Mouse (Mus musculus) layer of hippocampus, adult 8-10 months (tissue): ENCODE measurements at regions not wholly inside any gene's neighbourhood (a gene's known extent, or its start where the extent isn't known, plus 50 kb on each side); places are given as distances from the start of the nearest gene placed in this dataset.
A peak's percentile ranks its signal among the peaks of the same experiment; 100 is the strongest.

Source experiments
- DNase-seq, 2 experiments: peaks; one replicate each; pipeline ENCODE4 v3.0.0; 2022; ENCODE audit warnings: low spot score in 2 of 2

DNA sequence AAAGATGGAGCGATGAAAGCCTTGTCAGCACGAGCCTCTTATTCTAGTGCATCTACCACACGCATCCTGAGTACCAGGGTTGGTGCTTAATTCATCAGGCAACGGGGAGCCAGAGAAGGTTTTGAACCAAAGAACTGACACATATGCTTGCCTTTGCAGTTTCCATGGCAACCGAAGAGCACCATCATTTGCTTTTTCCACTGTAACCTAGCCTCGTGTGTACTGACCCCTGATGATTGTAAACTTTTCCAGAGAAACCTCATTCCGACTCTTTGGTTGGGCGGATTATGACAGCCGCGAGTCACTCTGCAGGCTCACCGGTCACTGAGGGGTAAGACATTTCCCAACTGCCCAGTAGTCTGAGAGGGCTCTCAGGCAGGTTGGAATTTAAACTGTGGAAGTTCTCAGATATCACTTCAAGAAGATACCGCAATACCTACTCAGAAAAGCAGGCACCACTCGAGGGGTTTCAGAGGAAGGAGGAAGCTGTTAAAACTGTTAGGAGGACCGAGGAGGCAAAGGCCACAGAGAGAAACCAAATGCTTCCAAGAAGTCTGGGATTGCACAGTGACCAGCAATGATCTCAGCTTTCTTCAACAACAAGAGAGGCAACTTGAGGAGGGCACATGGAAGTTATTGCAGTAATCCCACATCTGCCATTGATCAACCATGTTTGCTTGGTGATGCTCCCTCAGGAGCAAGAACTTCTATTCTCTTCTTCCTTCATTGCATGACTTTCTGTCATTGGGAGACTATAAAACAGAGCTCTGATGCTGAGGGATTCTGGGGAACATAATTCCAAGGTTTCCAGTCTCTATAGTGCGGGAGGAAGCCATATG, 117.8 kb downstream of the Cartpt start:
- DNase-seq, result no peak

DNA sequence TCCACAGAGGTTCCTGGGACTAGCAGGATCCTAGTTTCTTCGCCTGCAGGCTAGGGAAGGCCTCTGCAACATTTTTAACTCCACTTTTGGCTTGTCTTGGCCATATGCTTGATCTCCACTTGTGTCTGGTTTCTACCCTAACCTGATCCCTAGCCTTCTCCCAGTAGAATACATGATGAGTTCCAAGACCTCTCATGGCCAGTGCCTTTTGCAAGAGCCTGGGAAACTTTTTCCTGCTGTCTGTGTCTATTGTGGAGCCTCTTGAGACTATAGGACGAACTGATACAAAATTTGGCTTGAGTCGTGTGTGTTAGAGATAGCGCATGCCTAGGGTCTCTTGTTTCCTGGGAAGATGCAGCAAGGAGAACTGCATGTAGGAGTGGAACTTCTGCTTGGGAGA, 119.3 kb downstream of the Cartpt start:
- no peak for DNase-seq

DNA sequence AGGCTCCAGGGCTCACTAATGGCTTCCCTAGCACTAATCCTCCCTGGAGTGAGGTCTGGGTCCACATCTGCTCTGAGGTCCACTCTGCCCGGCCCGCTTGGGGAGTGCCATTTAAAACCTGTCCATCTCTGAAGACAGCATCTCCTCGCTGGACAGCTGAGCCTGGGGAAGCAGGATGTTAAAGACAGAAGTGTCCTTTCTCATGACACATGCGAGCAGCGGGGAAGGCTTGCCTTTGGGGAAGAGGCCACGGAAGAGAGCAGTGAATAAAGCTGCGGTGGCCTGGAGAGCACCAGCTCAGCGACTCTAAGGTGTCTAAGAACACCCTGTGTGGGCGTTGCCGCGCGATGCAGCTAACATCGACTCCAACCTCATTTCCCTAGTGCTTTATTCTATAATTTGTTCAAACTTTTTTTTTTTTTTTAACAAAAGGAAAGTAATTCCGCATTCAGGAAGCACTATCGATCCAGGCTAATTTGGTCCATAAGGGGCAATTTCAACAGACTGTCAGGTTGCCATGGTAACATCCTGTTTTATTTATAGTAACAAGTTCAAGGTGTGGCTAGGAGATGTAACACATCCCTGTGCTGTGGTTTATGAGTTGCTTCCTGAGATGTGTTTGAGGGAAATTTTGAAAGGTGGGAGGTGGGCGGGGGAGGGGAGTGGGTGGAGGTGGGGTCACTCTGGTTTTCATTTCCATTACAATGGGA, 120.0 kb downstream of the Cartpt start:
- no peak for DNase-seq

DNA sequence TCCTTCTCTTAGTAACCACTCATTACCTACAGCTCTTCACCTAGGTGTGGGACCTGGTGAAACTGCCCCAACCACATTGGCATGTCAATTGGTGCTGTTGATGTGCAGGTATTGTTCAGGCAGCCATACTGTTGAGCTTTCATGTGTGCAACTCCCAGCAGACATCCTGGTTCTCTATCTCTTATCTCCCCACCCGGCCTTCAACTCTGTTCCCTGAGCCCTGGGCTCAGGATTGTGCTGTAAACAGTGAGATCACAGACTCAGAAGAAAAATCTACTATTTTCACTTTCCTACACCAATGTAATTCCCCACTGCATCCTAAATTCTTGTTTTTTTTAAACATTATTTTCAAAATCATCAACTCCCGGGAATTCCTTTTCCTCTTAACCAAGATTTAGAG, 122.1 kb downstream of the Cartpt start:
- DNase-seq, result no peak

DNA sequence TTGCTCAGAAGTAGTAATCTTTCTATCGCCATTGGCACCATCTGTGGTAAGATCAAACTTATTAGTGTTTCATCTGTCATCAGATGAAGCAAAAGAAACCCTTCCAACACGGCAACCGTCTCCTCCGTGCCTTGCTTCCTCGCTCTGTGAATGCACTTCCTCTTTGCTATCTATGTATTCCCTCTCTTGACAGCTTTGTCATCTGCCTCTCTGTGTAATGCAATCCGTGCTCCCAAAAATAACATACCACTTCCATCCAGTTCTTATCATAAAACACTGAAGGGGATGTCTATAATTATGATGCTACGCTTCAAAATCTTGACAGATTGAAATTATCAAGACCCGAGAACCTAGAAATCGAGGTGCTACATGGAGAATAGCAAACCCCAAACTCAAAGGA, 123.2 kb downstream of the Cartpt start:
- no peak for DNase-seq

DNA sequence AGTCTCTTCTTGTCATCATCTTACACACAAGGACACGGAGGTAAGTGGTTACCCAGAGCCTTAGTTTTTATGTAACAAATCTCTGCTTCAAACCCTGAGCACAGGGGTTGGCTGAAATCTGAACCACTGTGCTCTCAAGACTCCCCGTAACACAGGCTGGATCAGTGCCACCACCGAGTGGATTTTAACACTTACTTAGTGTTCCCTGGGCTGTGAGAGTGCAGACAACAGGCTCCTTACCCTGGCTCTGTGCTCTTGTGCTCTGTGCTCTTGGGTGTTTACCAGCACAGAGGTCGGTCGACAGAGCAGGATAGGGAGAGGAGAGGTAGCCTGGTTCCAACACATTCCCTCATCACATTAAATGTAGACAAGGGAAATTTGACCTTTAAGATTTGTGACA, 134.9 kb downstream of the Cartpt start:
- no peak for DNase-seq

DNA sequence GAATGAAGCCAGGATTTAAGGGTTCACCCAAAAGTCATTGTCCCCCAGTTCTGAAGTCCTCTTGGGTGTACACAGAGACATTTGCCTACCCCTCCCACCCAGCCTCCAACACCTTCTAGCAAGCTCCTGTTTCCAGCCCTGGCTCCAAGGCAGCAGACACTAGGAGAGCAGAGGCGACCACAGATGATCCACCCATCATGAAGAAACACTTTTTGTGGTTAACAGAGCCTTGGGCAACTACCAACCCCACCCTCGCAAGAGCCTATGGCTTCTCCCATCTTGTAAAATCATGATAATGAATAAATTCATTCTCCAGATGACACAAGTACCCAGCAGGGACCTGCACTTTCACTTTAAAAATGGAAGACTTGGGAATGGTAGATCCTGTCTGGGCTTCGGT, 136.1 kb downstream of the Cartpt start:
- DNase-seq, result no peak

DNA sequence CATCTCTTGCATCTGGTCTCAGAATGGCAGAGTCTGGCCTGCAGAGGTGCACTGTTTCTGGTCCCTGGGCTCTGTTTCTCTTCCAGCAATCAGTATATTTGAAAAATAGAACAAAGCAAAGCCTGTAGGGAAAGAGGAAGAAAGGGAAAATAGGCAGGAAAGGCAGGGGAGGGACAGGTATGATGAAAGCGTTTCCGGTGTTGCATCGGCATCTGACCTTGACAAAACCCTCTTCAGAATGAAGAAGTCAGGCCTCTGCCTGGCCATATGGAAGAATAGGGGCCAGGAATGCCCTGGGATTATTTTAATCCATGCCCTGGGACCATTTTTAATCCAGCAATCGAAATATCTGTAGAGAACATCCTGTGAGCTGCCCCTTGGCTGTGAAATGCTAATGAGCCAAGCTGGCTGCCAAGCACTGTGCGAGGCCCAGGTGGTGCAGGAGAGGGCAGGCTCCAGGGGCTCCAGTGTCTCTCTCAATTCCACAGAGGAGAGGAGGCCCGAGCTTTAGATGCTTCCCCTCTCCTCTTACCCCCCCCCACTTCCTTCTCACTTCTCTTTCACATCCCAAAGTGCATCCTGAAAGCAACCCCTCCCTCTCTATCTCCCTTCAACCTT, 136.7 kb downstream of the Cartpt start:
- no peak for DNase-seq

DNA sequence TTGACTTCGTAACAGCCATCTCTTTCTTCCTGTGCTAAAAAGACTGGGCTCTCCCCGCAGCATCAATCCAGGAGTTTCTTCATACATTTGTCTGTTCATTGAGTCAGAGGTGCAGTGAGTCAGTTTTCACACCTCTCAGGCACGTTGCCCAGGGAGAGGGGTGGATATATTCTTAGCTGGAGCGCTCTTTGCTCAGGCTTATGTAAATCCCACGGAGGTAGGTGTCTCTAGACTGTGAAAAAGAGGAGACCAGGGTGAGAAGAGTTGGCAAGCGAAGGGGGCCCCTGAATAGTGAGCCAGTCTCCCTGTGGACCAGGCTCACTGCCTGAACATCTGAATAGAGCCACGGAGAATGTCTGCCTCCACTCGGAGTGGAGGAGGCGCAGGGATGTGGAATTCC, 139.0 kb downstream of the Cartpt start:
- peak; percentile 64 for DNase-seq

DNA sequence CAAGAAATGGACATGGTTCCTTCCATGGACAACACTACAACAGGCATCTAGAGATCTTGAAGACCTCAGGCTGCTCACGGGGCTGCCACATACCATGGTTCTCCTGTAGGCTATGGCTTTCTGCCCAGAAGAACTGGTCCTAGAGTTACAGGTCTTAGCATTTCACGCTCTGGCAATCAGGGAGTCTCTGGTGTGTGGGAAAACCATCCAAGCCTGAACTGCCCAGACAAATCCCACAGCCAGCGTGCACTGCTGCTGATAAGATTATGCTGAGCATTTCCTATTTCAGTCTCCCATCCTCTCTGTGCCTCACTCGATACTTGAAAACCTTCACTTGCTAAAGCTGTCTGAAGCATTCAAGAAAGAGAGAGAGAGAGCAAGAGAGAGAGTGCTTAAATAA, 139.5 kb downstream of the Cartpt start:
- DNase-seq, result no peak

DNA sequence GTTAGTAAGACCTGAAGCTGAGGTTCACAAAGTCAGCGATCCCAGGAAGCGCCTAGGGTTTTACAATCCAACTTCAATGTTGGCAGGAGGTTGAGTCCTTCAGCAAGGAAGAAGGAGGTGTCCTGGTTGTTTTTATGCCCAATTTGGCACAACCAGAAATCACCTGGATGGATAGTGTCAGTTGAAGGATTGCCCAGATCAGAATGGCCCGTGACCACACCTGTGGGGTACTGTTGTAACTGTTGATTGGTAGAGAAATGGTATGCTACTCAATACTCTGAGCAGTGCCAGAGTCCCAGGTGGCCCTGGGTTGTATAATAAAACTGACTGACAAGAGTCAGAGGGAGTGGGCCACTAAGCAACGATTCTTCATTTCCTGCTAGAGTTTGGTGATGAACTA, 140.2 kb downstream of the Cartpt start:
- no peak for DNase-seq

DNA sequence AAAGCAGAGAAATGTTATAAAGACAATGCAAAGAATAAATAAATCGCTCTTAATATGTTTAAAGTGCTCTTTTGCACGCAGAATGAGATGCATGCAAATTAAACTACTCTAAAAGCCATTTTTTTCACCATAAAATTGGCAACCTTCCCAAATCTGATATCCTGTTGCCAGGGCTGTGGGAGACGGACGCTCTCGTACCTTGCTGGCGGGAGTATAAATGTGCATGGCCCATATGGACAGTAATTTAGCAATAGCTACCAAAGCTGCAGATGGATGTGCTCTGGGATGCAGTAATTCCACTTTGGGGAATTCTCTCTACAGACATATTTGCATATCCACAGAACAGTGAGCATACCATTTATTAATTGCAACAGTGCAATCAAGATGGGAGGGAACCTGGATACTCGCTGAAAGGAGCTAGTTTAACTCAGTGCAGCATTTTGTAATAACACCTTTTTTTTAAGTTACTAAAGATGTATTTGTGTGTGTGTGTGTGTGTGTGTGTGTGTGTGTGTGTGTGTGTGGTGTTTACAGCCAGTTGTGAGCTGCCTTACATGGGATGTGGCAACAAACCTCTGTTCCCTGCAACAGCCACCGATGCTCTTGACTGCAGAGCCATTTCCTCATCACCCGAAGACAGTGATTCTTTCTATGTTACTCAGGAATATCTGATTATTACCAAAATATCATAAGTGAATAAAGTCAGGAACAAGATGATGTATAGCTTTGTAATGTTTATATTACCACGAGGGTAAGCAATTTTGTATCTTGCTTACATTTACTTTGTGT, 141.4 kb downstream of the Cartpt start:
- DNase-seq, result no peak

DNA sequence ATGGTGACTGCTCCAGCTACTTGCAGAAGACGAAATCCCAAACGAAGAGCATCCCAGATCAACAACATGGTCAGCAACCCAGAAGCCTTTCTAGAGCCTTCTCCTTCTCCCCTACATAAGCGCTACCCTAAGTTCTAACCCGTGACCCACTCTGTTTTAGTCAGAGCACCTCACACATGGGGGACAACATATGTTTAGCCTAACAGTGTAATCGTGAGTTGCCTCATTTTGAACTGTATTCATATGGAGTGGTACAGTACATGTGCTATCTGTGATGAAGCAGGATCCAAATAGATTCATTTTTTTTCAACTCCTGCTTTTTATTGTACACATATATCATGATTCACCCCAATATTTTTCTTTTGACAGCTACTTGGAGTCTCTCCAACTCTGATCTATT, 146.2 kb downstream of the Cartpt start:
- no peak for DNase-seq

DNA sequence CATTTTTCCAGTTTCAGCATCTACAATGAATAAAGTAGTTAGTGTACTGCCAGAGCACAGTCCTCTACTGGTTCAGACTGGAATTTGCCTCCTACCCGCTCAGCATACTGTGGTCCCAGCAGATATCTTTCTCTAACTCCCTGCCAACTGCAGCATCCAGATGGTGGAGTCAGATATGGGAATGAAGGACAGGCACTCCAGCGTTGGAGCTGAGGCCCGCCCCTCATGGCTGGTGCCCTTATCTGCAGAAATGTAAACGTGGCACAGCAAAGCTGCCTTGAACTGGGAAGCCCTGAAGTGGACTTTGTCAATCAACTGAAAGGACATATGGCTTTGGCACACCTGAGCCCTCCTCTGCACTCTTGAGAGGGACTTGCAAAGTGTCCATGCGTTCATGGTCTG, 146.6 kb downstream of the Cartpt start:
- peak; percentile 47 to 49 for DNase-seq

DNA sequence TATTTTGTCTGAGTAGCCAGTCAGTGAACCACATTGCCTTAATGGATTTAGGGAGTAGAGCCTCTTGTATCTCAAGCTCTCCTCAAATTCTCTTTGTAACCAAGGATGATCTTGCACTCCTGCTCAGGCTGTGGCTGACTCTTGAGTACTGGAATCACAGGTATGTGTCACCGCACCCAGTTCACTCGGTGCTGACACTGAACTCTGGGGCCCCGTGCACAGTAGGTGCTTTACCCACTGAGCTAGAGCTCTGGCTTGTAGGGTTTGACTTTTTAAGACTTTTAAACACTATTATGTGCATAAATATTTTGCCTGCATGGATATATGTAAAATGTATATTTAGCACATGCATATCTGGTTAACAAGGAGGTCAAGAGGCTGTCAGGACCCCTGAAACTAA, 147.4 kb downstream of the Cartpt start:
- no peak for DNase-seq

DNA sequence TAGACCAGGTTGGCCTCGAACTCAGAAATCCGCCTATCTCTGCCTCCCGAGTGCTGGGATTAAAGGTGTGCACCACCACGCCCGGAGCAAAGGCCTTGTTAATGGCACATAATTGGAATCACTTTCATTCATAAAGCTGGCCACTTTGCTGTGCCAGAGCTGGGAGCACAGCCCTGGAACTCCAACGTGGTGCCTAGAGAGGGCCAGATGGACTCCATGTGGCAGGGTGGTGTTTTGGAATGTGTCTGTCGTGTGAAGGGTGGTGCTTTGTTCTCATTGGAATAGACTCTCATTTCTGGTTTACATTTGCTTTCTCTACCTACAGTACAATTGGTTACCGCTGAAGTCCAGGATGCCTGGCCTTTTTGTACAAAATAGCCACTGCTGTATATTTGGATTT, 150.2 kb downstream of the Cartpt start:
- DNase-seq, result peak in 1 of 2 experiments; percentile 50

DNA sequence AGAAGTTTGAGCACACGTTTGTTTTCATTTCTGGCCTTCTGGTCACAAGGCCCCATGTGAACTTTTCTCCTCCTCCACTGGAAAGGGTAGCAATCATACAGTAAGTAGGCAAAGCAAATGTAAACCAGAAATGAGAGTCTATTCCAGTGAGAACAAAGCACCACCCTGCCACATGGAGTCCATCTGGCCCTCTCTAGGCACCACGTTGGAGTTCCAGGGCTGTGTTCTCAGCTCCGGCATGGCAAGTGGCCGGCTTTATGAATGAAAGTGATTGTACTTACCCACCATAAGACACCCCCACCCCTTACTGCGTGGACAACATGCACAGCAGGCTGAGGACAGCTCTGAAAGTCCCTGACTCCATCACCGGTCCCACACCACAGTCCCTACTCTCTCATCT, 151.5 kb downstream of the Cartpt start:
- DNase-seq, result peak; percentile 48 to 59

DNA sequence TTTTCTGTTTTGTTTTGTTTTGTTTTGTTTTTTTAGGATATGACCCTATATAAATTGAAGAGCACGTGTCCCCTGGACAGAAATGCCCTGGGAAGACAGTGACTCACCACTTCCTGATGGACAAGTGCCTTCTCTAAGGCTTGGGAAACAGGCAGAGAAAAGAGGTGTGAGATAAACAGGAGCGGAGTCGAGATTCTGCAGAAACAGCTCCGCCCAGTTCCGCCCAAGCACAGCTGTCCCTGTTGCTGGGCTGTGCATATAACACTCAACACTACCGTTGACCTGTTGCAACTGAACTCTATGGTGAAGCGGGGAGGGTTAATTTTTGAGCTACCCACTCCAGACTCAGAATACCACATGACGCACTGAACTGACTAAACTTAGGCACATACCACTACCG, 152.8 kb downstream of the Cartpt start:
- no peak for DNase-seq

DNA sequence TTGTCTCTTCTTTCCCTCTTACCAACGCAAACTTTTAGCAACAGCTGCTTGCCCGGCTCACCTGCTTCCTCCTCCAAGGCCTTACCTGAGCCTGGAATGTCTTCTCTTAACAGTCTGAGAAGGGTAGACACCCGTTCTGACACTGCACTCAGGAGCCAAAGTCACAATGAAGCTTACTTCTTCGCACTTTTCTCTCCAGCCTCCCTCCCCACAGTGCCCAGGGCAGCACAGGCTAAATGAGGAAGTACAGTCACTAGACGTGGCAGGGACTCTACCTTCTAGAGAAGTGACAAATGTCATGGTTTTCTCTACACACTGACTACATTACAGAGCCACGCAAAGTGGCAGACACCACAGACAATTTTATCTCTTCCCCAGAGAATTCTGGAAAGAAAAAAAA, 155.4 kb downstream of the Cartpt start:
- no peak for DNase-seq

DNA sequence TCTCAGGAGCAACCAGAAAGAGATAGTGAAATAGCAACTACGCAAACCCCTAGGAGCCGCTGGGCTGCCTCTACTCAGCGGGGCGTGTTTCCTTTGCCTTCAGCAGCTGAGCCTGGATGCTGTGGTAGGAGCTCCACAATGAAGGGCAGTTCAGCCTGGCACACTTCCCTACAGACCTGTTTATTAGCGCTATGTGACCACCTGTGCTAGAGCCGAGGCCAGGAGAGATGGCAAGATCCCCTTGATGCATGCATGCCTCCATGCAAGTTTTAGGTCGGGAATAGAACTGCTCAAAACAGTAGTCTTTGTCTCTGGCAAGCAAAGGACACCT, 156.1 kb downstream of the Cartpt start:
- no peak for DNase-seq

DNA sequence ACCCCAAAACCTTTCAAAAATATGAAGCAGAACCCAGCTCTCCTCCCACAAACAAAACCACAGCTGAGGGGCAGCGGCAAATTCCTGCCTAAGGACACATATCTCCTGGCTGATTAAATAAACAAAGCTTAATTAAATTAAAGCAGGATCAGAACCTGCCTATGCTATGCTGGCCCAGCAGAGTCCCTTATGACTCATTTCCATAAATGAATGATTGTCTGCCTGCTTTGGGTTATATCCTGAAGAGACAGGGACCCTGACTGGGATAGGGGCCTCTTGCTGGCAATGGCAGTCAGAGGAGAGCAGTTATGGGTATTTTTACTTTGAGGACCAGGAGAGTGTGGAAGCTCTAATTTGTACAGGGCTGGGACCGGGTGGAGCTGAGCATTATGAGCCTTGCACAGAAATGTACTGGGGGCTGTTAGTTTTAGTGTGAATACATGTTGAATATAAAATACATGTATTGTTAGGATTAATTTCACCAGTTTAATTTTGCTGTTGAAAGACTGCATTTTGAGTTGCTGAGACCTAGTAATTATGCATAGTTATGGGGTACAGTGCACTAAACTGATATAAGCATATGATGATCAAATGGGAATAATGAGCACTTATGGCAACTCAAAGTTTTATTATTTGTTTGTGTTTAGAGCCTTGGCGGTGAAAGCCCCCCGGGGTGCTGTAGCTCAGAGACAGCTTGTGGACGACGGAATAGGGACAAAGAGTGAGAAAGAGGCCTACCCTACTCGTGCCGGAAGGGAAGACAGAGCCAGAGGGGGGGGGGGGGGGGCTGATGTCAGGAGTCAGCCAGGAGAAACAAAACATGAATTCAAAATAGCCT, 156.7 kb downstream of the Cartpt start:
- no peak for DNase-seq
